Mouse (Mus musculus): ENCODE results near the gene Mpnd.

Gene Mpnd

GRCm38 (mm10) chr17:56020400-56021084 is 15.0 kb downstream of the Mpnd start:
- DNase-seq: peak; percentile 5

- peak; percentile 76 for DNase-seq
Observed at GRCm38 (mm10) chr17:56021161-56021910, 15.8 kb downstream of the Mpnd start.

GRCm38 (mm10) chr17:56022131-56022988 is 16.8 kb downstream of the Mpnd start:
- DNase-seq: no peak

GRCm38 (mm10) chr17:56022989-56023290 is 17.4 kb downstream of the Mpnd start:
- DNase-seq: no peak

GRCm38 (mm10) chr17:56023386-56023785 is 17.9 kb downstream of the Mpnd start:
- no peak for DNase-seq

GRCm38 (mm10) chr17:56024476-56024875 is 19.0 kb downstream of the Mpnd start:
- DNase-seq: no peak

- DNase-seq: no peak
Observed at GRCm38 (mm10) chr17:56024931-56025330, 19.4 kb downstream of the Mpnd start.

- no peak for DNase-seq
Observed at GRCm38 (mm10) chr17:56026303-56026702, 20.8 kb downstream of the Mpnd start.

- no peak for DNase-seq
Observed at GRCm38 (mm10) chr17:56026881-56027280, 21.4 kb downstream of the Mpnd start.

- no peak for DNase-seq
Observed at GRCm38 (mm10) chr17:56027801-56028441, 22.4 kb downstream of the Mpnd start.

GRCm38 (mm10) chr17:56030238-56030870 is 24.8 kb downstream of the Mpnd start:
- no peak for DNase-seq

- DNase-seq: no peak
Observed at GRCm38 (mm10) chr17:56030919-56031318, 25.4 kb downstream of the Mpnd start.

GRCm38 (mm10) chr17:56031431-56031830 is 25.9 kb downstream of the Mpnd start:
- no peak for DNase-seq

GRCm38 (mm10) chr17:56032127-56032733 is 26.7 kb downstream of the Mpnd start:
- DNase-seq: no peak

- DNase-seq: no peak
Observed at GRCm38 (mm10) chr17:56032831-56033230, 27.3 kb downstream of the Mpnd start.

GRCm38 (mm10) chr17:56034040-56034725 is 28.7 kb downstream of the Mpnd start:
- no peak for DNase-seq

- DNase-seq: no peak
Observed at GRCm38 (mm10) chr17:56034726-56035100, 29.2 kb downstream of the Mpnd start.

- DNase-seq: no peak
Observed at GRCm38 (mm10) chr17:56035216-56035615, 29.7 kb downstream of the Mpnd start.

- peak; percentile 100 for DNase-seq
Observed at GRCm38 (mm10) chr17:56036176-56036900, 30.8 kb downstream of the Mpnd start, which contains the start of gene Sh3gl1. TSS of gene Sh3gl1 (minus strand) at chr17:56036635.

- DNase-seq: no peak
Observed at GRCm38 (mm10) chr17:56036901-56037287, 31.4 kb downstream of the Mpnd start.
